Mouse (Mus musculus) thymus, adult 2 months (tissue): ENCODE measurements around the gene Adprhl1.

ENCODE experiments used
- CTCF ChIP-seq: fragments of 200-500 bp; IDR thresholded peaks from 2 replicates; pipeline ENCODE4 v1.5.1; 2012; ENCODE audit warnings: mild to moderate bottlenecking, control low read depth, low read length, moderate library complexity, borderline replicate concordance; ENCODE audit not compliant: control insufficient read depth, poor library complexity, insufficient read depth; ENCODE audit errors: extremely low read depth
- POLR2A ChIP-seq: fragments of 200-500 bp; IDR thresholded peaks from 2 replicates; pipeline ENCODE4 v1.6.1; 2012; ENCODE audit warnings: mild to moderate bottlenecking, low read length, control low read depth, moderate library complexity; ENCODE audit not compliant: control insufficient read depth, poor library complexity, insufficient read depth; ENCODE audit errors: extremely low read depth

- TF ChIP-seq CTCF (no peak), POLR2A (no peak)
Measured at GRCm38 (mm10) chr8:13180408-13180807, 73.6 kb downstream of the Adprhl1 start.
